Mouse (Mus musculus): ENCODE results near the gene Tas2r107.
"Not testable (repeated sequence)": the region's sequence is repeated elsewhere in the genome, so short reads cannot be mapped to it uniquely, and the experiment has no call there.

Tas2r107 gene

GRCm38 (mm10) chr6:131660049-131660448, at the start of gene Tas2r107:
Tas2r107 (minus strand) TSS chr6:131660149.
- DNase-seq (ENCODE audit: inconsistent age in 2 of 2, low spot score in 1 of 2): no peak

- DNase-seq (ENCODE audit: inconsistent age in 2 of 2, low spot score in 1 of 2): no peak
Measured at GRCm38 (mm10) chr6:131689963-131690362, 30.0 kb upstream of the Tas2r107 start, which contains the start of gene Tas2r114. Tas2r114 (minus strand) TSS chr6:131690063.

GRCm38 (mm10) chr6:131687395-131687794, 27.4 kb upstream of the Tas2r107 start, which contains the start of gene Tas2r105:
Tas2r105 (minus strand) TSS chr6:131687495.
- DNase-seq (ENCODE audit: inconsistent age in 2 of 2, low spot score in 1 of 2): no peak

- DNase-seq (ENCODE audit: inconsistent age in 2 of 2, low spot score in 1 of 2): no peak
Measured at GRCm38 (mm10) chr6:131685644-131686043, 25.7 kb upstream of the Tas2r107 start, which contains the start of gene Tas2r104. Tas2r104 (minus strand) TSS chr6:131685744.

GRCm38 (mm10) chr6:131678786-131679185, 18.8 kb upstream of the Tas2r107 start, which contains the start of gene Tas2r106:
Tas2r106 (minus strand) TSS chr6:131678886.
- no peak for DNase-seq (ENCODE audit: inconsistent age in 2 of 2, low spot score in 1 of 2)

- DNase-seq (ENCODE audit: inconsistent age in 2 of 2, low spot score in 1 of 2): no peak
Measured at GRCm38 (mm10) chr6:131630812-131631211, 29.1 kb downstream of the Tas2r107 start, which contains the start of gene Tas2r130. Tas2r130 (minus strand) TSS chr6:131630912.

GRCm38 (mm10) chr6:131609956-131610355, 50.0 kb downstream of the Tas2r107 start:
- DNase-seq (ENCODE audit: inconsistent age in 2 of 2, low spot score in 1 of 2): not testable (repeated sequence)
